Mouse (Mus musculus) heart, adult 2 months (tissue): Measurements from ENCODE around the gene Fgfr2. TPM values are rescaled to one million over a fixed set of nuclear protein-coding genes. Genes with fewer than 3 reads are reported as not detected.
A peak's percentile ranks its signal among the peaks of the same experiment; 100 is the strongest.

ENCODE experiments used
- DNase-seq, 2 experiments: peaks; one replicate each; pipeline ENCODE4 v3.0.0; 2021
- H3K27ac ChIP-seq: fragments of 200-600 bp; 2 replicates; pipeline ENCODE4 v1.8.1; 2022
- H3K27me3 ChIP-seq: fragments of 200-500 bp; 2 replicates; pipeline ENCODE4 v1.6.1; 2012; ENCODE audit warnings: mild to moderate bottlenecking, low read length, inconsistent platforms, mixed read lengths; ENCODE audit not compliant: control insufficient read depth, insufficient read depth
- H3K36me3 ChIP-seq: fragments of 200-500 bp; 2 replicates; pipeline ENCODE4 v1.6.1; 2012; ENCODE audit warnings: low read length, inconsistent platforms; ENCODE audit not compliant: control insufficient read depth, insufficient read depth
- H3K4me1 ChIP-seq: fragments of 200-500 bp; 2 replicates; pipeline ENCODE4 v1.6.1; 2011; ENCODE audit warnings: low read length; ENCODE audit not compliant: control insufficient read depth, insufficient read depth
- H3K4me3 ChIP-seq: fragments of 200-600 bp; 2 replicates; pipeline ENCODE4 v1.8.1; 2022
- H3K79me2 ChIP-seq: fragments of 200-500 bp; replicated peaks from 2 replicates; pipeline ENCODE4 v1.6.1; 2012; ENCODE audit warnings: mild to moderate bottlenecking, inconsistent platforms, low read length, moderate library complexity, mixed read lengths; ENCODE audit not compliant: control insufficient read depth, insufficient read depth
- H3K9ac ChIP-seq: fragments of 200-500 bp; 2 replicates; pipeline ENCODE4 v1.6.1; 2012; ENCODE audit warnings: low read depth, mild to moderate bottlenecking, control low read depth, inconsistent platforms, low read length, mixed read lengths
- CTCF ChIP-seq: fragments of 200-600 bp; IDR thresholded peaks from 2 replicates; pipeline ENCODE4 v1.8.1; 2022; ENCODE audit warnings: antibody characterized with exemption, mild to moderate bottlenecking, moderate library complexity
- EP300 ChIP-seq: fragments of 200-500 bp; IDR thresholded peaks from 2 replicates; pipeline ENCODE4 v1.6.1; 2011; ENCODE audit warnings: low read depth, low read length, control low read depth; ENCODE audit not compliant: insufficient read depth
- POLR2A ChIP-seq: fragments of 200-500 bp; IDR thresholded peaks from 2 replicates; pipeline ENCODE4 v1.6.1; 2011; ENCODE audit warnings: mild to moderate bottlenecking, low read depth, low read length, control low read depth; ENCODE audit not compliant: insufficient read depth
- WGBS: fragments of 180-500 bp; shearing (Covaris S2); methylation state at CpG from one replicate; pipeline ENCODE4 v1.1.7; 2018; 5-methylcytosine and 5-hydroxymethylcytosine counted together
- intact Hi-C: fragments of 180-260 bp; cut with DNase I; formaldehyde crosslinking; loops from one replicate; pipeline ENCODE4 v1.15.1; 2025
- polyA plus RNA-seq: library from polyadenylated mRNA; depleted of rRNA; stranded (reverse); fragments of >200 nt; gene quantifications from 2 replicates; pipeline ENCODE4 v1.2.3, GENCODE M21; 2012
- total RNA-seq, 2 experiments: library from RNA; stranded (reverse); gene quantifications; 2 replicates each; pipeline ENCODE4 v1.2.3; 2021

Fgfr2 gene
- total and polyA plus RNA-seq, 3 experiments: 1.1 to 2.0 (median 1.3) TPM

DNA sequence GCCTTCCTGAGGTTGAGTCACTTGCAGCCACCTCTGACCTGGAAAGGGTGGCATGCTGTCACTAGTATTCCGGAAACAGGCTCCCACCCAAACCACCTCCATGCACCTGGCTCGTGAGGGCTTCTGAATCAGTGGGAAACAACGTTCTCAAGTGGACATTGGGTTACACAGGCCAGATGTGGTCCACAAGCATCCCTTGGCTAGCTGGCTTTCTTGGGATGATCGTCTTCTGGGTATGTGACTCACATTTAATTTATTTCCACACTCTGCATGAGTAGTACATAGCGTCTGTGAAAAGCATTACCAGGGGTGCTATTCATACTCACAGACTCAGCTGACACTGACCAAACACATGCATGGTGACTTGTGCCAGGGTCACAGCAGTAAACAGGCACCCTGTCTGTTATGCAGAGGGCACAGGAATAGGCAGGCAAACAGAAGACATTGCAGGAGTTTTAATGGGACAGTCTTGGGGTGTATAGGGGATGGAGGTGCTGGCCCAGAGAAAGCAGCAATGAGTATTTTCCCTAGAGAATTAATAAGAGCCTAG, 2340.6 kb downstream of the Fgfr2 start:
- no peak for TF ChIP-seq EP300
- TF ChIP-seq CTCF: no peak
- TF ChIP-seq POLR2A: no peak
- no peaks in the 10 kb centered on the region for H3K79me2 ChIP-seq
- WGBS: 59% methylated on average over 5 of the region's 5 CpGs
- H3K27me3 ChIP-seq: no peaks in the 10 kb centered on the region
- intact Hi-C loops: no loop called here
- H3K4me3 ChIP-seq: no peak overlapping the region
- H3K4me1 ChIP-seq: peaks cover 4% of the 10 kb centered on the region; the same call in 1 of the 2 replicates
- no peak for DNase-seq
- no peak overlapping the region for H3K27ac ChIP-seq
- H3K36me3 ChIP-seq: no peaks in the 10 kb centered on the region
- no peak overlapping the region for H3K9ac ChIP-seq

DNA sequence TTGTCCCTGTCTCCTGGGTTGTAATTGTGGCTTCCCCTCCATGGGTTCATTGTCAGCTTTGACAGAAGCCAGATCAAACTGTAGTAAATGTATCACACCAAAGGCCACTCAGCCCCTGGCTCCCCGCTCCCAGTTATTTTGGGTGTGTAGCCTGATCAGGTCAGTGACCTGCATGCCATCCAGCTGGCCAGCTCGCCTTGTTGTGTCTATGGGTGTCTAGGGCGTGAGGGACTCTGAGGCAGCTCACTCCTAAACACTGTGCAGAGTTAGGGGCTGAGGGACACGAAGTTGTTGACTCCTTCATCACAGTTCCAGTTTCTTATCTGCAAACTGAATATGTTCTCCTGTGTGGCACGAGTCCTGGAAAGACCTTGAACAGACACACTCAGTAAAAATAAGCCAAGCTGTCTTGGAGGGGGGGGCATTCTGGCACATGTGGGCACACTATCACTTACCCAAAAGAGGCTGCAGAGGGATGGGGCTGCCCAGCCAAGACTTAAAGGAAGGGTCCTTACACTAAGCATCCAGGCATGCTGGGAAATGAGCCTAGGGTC, 2342.2 kb downstream of the Fgfr2 start:
- DNase-seq: peak in 1 of 2 experiments; percentile 53
- 29% methylated on average over 5 of the region's 5 CpGs for WGBS

DNA sequence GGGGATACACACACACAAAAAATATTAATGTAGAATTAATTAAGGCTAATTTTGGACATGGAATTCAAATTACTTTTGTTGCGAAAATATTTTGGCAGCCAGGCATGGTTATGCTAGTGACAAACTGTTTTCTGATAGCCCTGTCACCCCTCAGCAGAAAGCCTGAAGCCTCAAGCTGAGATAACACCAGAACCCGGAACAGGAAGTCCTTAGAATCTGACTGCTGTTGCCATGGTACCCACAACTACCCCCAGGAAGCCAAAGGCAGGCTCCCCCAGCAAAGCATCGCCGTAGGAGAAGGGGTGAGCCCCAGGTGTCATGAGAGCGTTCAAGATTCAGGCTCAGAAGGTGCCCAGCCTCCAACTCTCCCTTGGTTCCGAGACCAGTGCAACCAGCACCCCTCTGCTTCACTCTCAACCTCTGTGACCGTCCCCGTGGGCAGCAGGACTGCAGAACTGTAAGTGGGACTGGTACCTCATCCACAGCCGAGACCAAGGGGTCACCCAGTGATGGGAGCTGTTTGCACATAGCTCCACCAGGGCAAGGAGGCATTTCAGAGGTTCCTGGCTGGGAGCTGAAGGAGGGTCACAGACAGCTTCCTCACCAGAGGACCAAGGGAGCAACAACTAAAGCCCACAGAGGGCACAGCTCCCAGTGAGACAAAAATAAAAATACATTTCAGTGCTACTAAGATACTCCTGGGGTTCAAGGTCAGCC, 2349.1 kb downstream of the Fgfr2 start, which contains the start of gene Btbd16:
Gene Btbd16 (plus strand): TSS at position 156 of the 717 bp plus-strand sequence.
- no peaks in the 10 kb centered on the region for H3K79me2 ChIP-seq
- H3K27me3 ChIP-seq: no peaks in the 10 kb centered on the region
- intact Hi-C loops: loop anchor here (5.0 kb wide), 2 partner anchors 53 to 268 kb away; no protein-coding TSS in a partner anchor
- H3K9ac ChIP-seq: no peak within 1 kb of the TSS
- H3K27ac ChIP-seq: no peak within 1 kb of the TSS
- H3K36me3 ChIP-seq: no peaks in the 10 kb centered on the region
- no peak for DNase-seq
- TF ChIP-seq POLR2A (no peak), EP300 (no peak), CTCF (no peak)
- H3K4me3 ChIP-seq: no peak within 1 kb of the TSS
- WGBS: 38% methylated on average over 9 of the region's 9 CpGs
- H3K4me1 ChIP-seq: peaks cover 1% of the 10 kb centered on the region; the same call in 1 of the 2 replicates

More for the DNA sequence above, 2342.2 kb downstream of the Fgfr2 start:
- Histone ChIP-seq H3K79me2 (no peaks in the 10 kb centered on the region), H3K27ac (peak overlapping the region; percentile 51), H3K36me3 (no peaks in the 10 kb centered on the region), H3K9ac (no peak overlapping the region), H3K4me3 (no peak overlapping the region), H3K27me3 (no peaks in the 10 kb centered on the region), H3K4me1 (peaks cover 4% of the 10 kb centered on the region; the same call in 1 of the 2 replicates)
- TF ChIP-seq POLR2A: no peak
- TF ChIP-seq CTCF: no peak
- TF ChIP-seq EP300: no peak
- intact Hi-C loops: no loop called here

DNA sequence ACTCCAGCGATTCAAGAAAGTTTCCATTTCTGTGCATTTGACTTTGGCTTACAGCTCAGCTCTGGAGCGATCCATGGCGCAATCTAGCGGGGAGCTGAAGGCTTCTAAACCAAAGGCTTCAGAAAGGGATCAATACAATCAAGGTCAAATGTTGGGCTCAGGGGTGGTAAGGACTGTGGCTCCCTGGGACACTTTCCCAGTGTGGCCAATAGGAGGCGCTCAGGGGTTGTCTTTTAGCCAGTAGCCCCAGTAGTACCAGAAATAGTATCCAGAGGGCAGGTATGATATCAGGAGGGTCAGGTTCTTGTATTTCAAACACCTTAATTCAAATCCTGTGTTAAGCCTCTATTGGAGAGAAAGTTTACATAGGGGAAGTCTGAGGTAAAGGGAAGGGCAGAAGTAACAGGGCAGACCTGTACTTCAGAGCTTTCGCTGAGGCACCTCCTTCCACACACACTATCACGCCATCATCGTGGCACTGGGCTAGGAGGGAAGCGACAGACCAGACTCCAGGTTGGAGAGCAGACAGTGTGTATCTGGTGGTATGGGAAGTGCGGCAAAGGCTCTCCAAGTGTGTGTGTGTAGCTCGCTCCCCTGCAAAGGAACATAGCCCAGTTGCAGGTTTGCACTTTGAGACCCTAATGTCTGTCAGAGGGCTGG, 2349.8 kb downstream of the Fgfr2 start:
- WGBS: 63% methylated on average over 11 of the region's 11 CpGs
- no peaks in the 10 kb centered on the region for H3K36me3 ChIP-seq
- intact Hi-C loops: loop anchor here (5.0 kb wide), 2 partner anchors 54 to 269 kb away; no protein-coding TSS in a partner anchor
- no peak overlapping the region for H3K27ac ChIP-seq
- no peaks in the 10 kb centered on the region for H3K79me2 ChIP-seq
- no peak overlapping the region for H3K4me3 ChIP-seq
- H3K9ac ChIP-seq: no peak overlapping the region
- TF ChIP-seq CTCF (peak; percentile 84), POLR2A (no peak)
- H3K4me1 ChIP-seq: peaks cover 1% of the 10 kb centered on the region; the same call in 1 of the 2 replicates
- no peaks in the 10 kb centered on the region for H3K27me3 ChIP-seq
- DNase-seq: no peak

DNA sequence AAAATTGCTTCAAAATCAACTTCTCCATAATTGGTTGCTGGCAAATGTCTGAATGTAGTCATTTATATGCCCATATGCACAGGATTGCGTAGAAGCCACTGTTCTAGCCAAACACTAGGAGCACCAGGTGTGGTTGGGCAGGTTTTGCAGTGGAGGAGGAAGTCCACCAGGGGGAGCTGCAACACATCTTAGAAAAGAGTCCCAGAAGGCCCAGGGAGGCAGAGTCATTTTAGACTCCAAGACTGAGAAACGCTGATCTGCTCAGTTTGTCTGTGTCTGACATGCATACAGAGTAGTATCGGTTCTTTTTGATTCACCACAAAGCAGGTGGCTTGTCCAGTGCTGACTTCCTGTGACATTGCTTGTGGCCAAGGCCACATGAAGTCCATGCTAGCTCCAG, 2352.4 kb downstream of the Fgfr2 start:
- no peaks in the 10 kb centered on the region for H3K27me3 ChIP-seq
- no peak overlapping the region for H3K27ac ChIP-seq
- WGBS: 23% methylated on average over 3 of the region's 3 CpGs
- no peak overlapping the region for H3K4me3 ChIP-seq
- TF ChIP-seq EP300 (peak; percentile 63; the same call in 1 of the 2 replicates), POLR2A (no peak), CTCF (peak; percentile 97)
- intact Hi-C loops: loop anchor here (2.0 to 5.0 kb wide), 3 partner anchors 57 to 272 kb away; no protein-coding TSS in a partner anchor
- H3K4me1 ChIP-seq: peaks cover 1% of the 10 kb centered on the region; the same call in 1 of the 2 replicates
- DNase-seq: peak; percentile 55 to 73
- H3K79me2 ChIP-seq: no peaks in the 10 kb centered on the region
- H3K36me3 ChIP-seq: no peaks in the 10 kb centered on the region
- H3K9ac ChIP-seq: no peak overlapping the region
